Mouse (Mus musculus) adrenal gland, adult (tissue): Measurements from ENCODE around the gene Ifi207.
"Not testable (repeated sequence)": the region's sequence is repeated elsewhere in the genome, so short reads cannot be mapped to it uniquely, and the experiment has no call there.

Experiments
- DNase-seq, 2 experiments: peaks; one replicate each; pipeline ENCODE4 v3.0.0; 2022 to 2023; ENCODE audit warnings: low spot score in 1 of 2; ENCODE audit not compliant: inconsistent age in 2 of 2

Gene Ifi207

DNA sequence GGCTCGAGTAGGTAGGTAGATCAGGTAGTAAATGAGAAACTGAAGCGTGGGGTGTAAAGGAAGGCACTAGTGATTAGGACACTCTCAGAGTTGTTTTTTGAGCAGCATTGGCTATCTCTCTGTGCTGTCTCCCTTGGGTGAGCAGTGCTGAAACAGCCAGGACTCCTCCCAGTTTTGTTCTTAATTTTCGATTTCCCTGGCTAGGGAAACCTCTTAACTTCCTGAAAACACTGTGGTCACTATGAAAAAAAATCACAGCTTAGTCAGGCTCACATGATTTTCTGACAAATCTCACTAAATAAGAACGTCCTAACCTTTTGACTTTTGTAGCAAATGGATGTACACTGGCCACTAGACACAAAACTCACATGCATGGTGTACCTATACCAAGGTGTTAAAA lies at the start of gene Ifi207:
TSS of gene Ifi207 (minus strand) at position 92 of the 400 bp plus-strand sequence.
- peak in 1 of 2 experiments; percentile 42 for DNase-seq

DNA sequence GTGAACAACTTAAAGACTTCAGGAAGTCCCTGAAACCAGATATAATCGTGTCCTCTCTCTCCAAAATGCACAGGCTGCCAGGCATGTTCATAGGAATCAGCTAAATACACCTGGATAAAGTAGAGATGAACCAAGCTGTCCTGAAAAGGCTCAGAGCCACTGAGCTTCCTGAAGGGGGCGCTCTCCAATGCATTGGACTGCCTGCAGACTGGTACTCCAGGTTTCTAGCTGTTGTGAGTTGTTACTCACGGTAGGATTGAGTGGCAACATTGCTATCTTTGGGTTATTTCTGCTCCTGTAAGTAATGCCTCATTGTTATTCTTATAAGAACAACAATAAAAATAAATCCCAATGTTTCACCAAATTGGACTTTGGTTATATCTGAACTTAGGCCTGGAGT lies 31.9 kb upstream of the Ifi207 start:
- not testable (repeated sequence) for DNase-seq

DNA sequence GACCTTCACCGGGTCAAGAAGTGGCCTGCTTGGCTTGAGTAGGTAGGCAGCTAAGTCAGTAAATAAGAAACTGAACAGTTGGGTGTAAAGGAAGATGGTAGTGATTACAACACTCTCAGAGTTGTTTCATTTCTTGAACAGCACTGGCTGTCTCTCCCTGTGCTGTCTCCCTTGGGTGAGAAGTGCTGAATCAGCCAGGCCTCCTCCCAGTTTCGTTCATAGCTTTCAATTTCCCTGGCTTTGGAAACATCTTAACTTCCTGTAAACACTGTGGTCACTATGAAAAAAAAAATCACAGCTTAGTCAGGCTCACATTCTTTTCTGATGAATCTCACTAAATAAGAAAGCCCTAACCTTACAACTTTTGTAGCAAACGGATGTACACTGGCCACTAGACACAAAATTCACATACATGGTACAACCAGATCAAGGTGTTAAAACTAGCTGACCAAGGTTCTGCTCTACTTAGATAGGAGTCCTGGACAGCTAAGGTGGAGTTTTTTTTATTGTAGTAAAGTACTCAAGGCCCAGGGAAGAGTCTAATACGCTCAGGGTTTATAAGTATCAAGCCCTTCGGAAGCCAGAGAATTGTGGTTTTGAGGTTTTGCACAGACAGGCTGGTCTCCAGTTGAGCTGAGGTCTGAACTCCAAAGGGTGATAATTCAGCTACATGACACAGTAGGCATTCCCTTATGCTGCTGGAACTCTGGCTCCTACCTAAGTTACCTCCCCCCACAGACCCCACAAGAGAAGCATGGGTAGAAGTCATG lies 25.5 kb upstream of the Ifi207 start, which contains the start of gene Ifi204:
TSS of gene Ifi204 (minus strand) at position 96 of the 770 bp plus-strand sequence.
- peak; percentile 34 to 67 for DNase-seq

DNA sequence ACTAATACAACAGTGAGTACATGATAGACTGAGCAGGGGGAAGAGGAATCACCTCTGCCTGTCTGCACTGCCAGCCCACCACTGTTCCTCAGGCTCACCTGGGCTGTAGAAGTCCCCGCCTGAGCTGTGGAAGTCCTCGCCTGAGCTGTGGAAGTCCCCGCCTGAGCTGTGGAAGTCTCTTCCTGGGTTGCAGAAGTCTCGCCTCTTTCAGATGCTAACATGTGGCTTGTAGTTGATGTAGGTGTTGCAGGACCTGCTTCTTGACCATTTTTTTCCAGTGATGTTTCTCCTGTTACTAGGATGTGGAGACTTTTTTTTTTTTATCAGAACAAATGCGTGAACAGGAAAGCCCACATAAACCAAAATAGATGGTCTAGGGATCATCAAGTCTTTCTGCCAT lies 18.5 kb upstream of the Ifi207 start:
- not testable (repeated sequence) for DNase-seq

DNA sequence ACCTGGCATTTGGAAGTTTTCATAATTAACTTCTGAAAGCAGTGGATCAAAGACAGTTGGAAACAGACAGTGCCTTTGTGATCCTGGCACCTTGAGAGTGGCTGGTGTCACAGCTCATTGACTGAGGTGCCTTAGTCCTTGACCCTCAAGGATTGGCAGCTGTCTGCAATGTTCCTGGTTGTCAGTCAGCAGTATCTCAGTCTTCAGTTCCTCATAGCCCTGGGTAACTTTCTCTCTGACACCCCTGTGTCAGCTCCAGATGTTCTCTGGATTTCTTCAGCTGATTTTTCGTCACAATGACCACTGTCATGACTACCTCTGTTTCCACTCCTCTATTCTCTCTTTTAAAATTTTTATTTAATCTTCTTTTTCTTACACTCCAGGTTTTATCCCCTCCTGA lies 715 bp upstream of the Ifi207 start:
- peak in 1 of 2 experiments; percentile 23 for DNase-seq

DNA sequence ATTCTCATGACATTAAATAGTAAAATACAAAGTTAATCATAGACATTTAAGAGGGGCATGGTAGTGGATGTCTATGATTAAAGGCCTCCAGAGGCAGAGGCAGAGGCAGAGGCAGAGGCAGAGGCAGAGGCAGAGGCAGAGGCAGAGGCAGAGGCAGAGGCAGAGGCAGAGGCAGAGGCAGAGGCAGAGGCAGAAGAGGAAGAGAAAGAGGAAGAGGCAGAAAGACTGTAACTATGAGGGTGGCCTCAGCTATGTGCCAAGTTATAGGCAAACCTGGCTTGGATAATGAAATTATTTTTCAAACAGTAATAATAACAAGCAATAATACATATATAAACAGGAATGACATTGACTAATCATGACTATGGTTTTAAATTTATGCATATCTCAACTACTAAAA lies 1.0 kb downstream of the Ifi207 start:
- DNase-seq: peak in 1 of 2 experiments; percentile 21

DNA sequence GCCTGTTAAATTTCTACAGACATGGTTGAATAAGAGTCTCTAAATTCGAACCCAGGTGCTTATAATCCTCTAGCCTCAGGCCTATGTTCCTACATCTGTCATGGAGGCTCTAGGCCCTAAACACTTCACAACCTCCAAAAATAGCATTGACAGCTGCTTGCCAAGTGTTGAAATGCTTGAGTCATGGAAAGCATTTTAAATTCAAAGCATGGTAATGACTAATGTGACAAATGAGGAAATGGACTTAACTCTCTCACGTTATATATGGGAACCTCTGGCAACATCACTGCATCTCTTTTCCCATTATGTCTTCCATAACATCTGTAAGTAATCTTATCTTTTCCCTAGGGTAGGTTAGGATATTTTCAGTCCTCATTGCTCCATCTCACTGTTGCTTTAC lies 4.6 kb downstream of the Ifi207 start:
- no peak for DNase-seq

DNA sequence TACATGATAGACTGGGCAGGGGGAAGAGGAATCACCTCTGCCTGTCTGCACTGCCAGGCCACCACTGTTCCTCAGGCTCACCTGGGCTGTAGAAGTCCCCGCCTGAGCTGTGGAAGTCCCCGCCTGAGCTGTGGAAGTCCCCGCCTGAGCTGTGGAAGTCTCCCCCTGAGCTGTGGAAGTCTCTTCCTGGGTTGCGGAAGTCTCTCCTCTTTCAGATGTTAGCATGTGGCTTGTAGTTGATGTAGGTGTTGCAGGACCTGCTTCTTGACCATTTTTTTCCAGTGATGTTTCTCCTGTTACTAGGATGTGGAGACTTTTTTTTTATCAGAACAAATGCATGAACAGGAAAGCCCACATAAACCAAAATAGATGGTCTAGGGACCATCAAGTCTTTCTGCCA lies 6.5 kb downstream of the Ifi207 start:
- DNase-seq: not testable (repeated sequence)

DNA sequence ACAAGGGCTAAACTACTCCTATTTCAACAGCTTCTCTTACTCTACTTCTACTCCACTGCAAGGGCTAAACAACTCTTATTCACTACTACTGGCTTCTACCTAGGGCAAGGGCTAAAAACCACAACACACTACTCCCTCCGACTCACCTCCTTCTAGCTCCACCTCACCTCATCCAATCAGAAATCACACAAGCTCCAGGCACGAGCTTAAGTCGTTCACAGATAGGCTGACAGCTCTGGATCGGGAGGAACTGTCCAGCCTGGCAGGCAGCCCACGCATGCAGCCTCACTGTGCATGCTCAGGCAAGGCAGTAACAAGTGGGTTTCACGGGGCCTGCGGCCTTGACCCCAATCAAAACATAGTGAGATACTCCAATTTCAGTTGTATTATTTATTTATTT lies 8.3 kb downstream of the Ifi207 start:
- DNase-seq: peak in 1 of 2 experiments; percentile 22

DNA sequence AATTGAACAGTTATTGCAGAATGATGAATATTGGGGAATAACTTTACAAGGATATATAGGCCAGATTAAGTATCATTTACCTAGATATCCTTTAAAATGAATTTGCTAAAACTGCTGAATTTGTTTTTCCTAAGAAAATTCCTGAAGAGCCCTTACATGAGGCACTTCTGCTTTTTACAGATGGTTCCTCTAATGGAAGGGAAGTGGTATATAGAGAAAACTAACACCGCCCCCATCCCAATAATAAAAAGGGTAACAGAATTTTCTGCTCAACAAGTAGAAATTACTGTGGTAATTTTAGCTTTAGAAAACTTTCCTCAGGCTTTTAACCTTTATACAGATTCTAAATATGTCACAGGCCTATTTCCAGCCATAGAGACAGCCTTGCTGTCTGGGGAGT lies 47.3 kb downstream of the Ifi207 start:
- DNase-seq: no peak

DNA sequence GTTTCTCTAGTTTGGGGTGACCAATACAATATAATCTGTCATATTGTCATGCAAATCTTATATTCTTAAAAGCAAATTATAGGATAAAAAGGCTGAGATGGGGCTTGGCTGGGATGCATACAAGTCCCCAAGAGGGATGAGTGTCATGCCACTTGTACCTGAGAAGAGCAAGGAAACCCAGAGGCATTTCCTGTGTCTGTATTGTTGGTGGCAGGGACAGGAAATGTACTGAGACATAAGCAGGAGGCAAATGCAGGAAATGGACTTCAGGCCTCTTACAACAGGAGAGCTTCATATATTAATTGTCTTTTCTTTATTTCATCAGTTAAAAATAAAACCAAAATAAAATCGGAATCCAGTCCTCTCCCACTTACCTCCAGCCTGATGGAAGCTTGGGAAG lies 62.9 kb downstream of the Ifi207 start:
- DNase-seq: not testable (repeated sequence)

DNA sequence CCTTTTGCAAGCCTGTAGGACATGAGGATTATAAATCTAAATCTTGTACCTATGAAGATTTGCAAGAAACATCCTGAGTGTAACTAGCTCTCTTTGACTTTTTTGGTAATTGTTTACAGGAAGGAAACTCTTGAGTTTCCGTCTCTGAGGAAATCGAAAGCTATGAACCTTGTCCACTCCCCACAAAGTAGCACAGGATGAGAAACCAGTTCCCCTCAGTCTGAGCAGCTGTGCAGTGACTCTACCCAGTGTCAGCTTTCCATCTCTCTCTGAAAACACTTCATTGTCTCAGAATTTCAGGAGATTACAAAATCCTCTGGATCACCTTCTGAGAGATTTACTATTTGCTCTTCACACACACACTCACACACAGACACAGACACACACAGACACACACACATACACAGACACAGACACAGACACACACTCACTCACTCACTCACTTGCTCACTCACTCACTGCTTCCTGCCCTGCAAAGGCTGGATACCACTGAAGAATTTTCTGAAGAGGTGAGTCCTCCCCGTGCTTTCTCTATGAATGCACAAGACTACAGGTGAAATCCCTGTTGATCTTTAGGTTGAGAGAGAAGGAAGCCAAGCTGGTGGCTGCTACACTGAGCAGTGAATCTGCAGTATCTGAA lies 68.0 kb downstream of the Ifi207 start, which contains the start of gene Ifi208:
TSS of gene Ifi208 (plus strand) at position 218 of the 640 bp plus-strand sequence.
- DNase-seq: peak in 1 of 2 experiments; percentile 26
